Mouse (Mus musculus) testis, adult 2 months (tissue): ENCODE results near the gene Slc5a11. TPM values are rescaled to one million over a fixed set of nuclear protein-coding genes. Genes with fewer than 3 reads are reported as not detected.

ENCODE experiments used
- H3K27ac ChIP-seq: fragments of 200-500 bp; 2 replicates; pipeline ENCODE4 v1.5.1; 2012; ENCODE audit warnings: low read depth, low read length; ENCODE audit not compliant: control insufficient read depth, insufficient read depth
- H3K27me3 ChIP-seq: fragments of 200-500 bp; 2 replicates; pipeline ENCODE4 v1.6.1; 2012; ENCODE audit warnings: mild to moderate bottlenecking, low read length, moderate library complexity; ENCODE audit not compliant: control insufficient read depth, insufficient read depth
- H3K36me3 ChIP-seq: fragments of 200-500 bp; 2 replicates; pipeline ENCODE4 v1.6.1; 2012; ENCODE audit warnings: mild to moderate bottlenecking, low read length; ENCODE audit not compliant: control insufficient read depth, insufficient read depth
- H3K4me1 ChIP-seq: fragments of 200-500 bp; 2 replicates; pipeline ENCODE4 v1.6.1; 2012; ENCODE audit warnings: low read length; ENCODE audit not compliant: control insufficient read depth, insufficient read depth
- H3K4me3 ChIP-seq: fragments of 200-500 bp; 2 replicates; pipeline ENCODE4 v1.5.1; 2012; ENCODE audit warnings: low read depth, mild to moderate bottlenecking, low read length, moderate library complexity, mixed read lengths; ENCODE audit not compliant: control insufficient read depth
- CTCF ChIP-seq: fragments of 200-500 bp; IDR thresholded peaks from 2 replicates; pipeline ENCODE4 v1.5.1; 2012; ENCODE audit warnings: low read depth, mild to moderate bottlenecking, inconsistent platforms, low read length, moderate library complexity; ENCODE audit not compliant: control insufficient read depth, insufficient read depth, insufficient replicate concordance
- POLR2A ChIP-seq: fragments of 200-500 bp; IDR thresholded peaks from 2 replicates; pipeline ENCODE4 v1.6.1; 2012; ENCODE audit warnings: low read depth, mild to moderate bottlenecking, inconsistent platforms, low read length, moderate library complexity; ENCODE audit not compliant: control insufficient read depth
- polyA plus RNA-seq: library from polyadenylated mRNA; depleted of rRNA; stranded (reverse); fragments of >200 nt; gene quantifications from 2 replicates; pipeline ENCODE4 v1.2.3, GENCODE M21; 2012

Slc5a11 gene
- polyA plus RNA-seq, 1 experiment, result 0.10 TPM

DNA sequence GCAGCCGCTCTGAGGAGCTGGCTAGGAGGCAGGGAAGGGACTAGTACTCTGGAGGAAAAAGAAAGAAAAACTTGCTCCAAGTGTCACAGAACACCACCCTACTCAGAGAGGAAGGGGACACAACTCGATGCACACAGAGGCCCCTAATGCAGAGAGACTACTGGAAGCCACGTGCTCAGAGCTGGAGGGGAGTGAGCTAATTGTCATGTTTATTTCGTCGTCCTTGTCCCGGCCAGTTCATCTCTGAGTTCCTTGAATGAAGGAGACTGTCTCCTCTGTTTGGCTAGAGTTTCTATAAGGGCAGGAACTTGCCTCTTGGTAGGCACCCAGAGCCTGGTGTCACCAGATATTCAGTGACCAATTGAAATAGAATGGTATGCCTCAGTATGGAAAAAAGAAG lies 36.8 kb downstream of the Slc5a11 start:
- H3K4me1 ChIP-seq, result no peaks in the 10 kb centered on the region
- no peak overlapping the region for H3K27ac ChIP-seq
- H3K27me3 ChIP-seq, result no peaks in the 10 kb centered on the region
- H3K4me3 ChIP-seq, result no peak overlapping the region
- TF ChIP-seq CTCF (no peak), POLR2A (no peak)
- H3K36me3 ChIP-seq, result no peaks in the 10 kb centered on the region

DNA sequence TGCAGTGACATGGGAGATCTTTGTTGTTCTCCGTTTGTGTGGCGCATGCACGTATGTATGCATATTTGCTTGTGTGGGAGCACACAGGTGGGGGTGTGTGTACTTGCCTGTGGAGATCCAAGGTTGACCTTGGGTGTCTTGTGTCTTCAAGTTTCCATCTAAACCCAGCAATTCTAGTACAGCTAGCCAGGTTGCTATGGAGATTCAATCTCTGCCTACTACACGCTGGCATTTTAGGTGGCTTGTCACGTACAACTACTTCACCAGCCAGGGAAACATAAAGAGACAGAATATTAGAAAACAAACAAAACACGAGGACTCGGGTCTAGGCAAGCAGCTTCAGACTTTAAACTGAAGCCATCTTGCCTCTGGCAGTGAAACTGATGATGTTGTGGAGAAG lies 38.8 kb downstream of the Slc5a11 start:
- Histone ChIP-seq H3K4me3 (no peak overlapping the region), H3K27ac (no peak overlapping the region), H3K36me3 (no peaks in the 10 kb centered on the region), H3K27me3 (no peaks in the 10 kb centered on the region), H3K4me1 (no peaks in the 10 kb centered on the region)
- no peak for TF ChIP-seq POLR2A
- no peak for TF ChIP-seq CTCF

DNA sequence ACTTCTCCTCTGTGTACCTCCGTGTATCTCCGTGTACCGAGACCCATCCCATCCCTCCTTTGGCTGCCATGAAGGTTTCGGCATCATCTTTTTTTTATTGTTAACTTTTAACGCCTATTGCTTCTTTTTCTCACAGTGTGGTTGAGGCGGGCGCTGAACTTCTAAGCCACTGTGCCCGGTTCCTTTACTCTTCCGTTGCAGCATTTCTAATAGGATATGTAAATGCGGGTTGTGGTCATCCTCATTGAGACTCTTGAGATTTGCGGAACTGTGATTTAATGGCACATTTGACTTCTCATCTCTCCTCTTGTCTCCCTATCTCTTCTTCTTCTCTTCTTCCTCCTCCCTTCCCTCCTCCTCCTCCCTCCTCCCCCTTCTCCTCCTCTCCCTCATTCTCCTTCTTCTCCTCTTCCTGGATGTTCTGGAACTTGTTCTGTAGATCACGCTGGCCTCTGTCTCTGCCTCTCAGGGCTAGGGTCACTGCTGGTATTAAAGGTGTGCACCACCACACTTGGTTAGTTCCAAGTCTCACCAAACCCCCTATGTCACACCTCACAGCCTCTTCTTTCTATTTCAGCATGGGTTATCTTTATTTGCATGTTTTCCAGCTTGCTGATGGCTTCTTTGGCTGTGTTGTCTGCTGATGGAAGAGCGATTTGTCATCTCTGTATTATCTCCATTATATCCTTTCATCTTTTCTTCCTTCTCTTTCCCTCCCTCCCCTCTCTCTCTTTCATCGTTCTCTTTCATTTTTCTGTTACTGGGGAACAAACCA lies 39.8 kb downstream of the Slc5a11 start:
- TF ChIP-seq POLR2A (no peak), CTCF (no peak)
- Histone ChIP-seq H3K27me3 (no peaks in the 10 kb centered on the region), H3K4me1 (no peaks in the 10 kb centered on the region), H3K4me3 (no peak overlapping the region), H3K27ac (no peak overlapping the region), H3K36me3 (no peaks in the 10 kb centered on the region)

DNA sequence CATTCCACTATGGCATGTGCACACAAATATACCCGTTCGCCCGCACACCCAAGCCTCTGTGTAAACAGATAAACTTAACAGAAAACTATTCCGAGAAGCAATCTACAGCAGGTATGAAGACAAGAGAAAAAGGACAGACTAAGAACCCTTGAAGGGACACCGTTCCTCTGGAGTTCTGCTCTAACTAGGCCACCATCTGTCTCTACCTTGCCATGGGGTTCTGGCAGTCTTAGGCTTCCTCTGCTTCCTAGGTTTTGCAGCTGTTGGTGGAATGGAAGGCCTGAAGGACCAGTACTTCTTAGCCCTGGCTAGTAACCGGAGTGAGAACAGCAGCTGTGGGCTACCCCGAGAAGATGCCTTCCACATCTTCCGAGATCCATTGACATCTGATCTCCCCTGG lies 43.5 kb downstream of the Slc5a11 start:
- Histone ChIP-seq H3K27ac (no peak overlapping the region), H3K4me3 (no peak overlapping the region), H3K4me1 (no peaks in the 10 kb centered on the region), H3K36me3 (no peaks in the 10 kb centered on the region), H3K27me3 (no peaks in the 10 kb centered on the region)
- no peak for TF ChIP-seq CTCF
- no peak for TF ChIP-seq POLR2A

DNA sequence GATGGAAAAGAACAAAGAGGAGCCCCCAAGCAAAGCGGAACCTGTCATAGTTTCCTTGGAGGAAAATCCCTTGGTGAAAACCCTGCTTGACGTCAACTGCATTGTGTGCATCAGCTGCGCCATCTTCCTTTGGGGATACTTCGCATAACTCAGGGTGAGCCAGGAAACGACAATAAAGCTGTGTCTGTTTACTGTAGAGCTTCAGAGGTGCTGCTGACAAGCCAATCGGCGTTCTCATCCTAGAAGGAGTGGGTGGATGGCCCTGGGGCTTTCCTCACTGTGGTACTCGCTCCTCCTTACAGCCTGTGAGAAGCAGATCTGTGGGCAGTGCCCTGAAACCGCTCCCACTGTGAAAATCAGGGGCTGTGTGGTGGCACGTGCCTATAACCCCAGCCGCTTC lies 58.5 kb downstream of the Slc5a11 start:
- H3K36me3 ChIP-seq, result no peaks in the 10 kb centered on the region
- no peaks in the 10 kb centered on the region for H3K4me1 ChIP-seq
- H3K4me3 ChIP-seq, result no peak overlapping the region
- no peak overlapping the region for H3K27ac ChIP-seq
- TF ChIP-seq CTCF (no peak), POLR2A (no peak)
- no peaks in the 10 kb centered on the region for H3K27me3 ChIP-seq

DNA sequence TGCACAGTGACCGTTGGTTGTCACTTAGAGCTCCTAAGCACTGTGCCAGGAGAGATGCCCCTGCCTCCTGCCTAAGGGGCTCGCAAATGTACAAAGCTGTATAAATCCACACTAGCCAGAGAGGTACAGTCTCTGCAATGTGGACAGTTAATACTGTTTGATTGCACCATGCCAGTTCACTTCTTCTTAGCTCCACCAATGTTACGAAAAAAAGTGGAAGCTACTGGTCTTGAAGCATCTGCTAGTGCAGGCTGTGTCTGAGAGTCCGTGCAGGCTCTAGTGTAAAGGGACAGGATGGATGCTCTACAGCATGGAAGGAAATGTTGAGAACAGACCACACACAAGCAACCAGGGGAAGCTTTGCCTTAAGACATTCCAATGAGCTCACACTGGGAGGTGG lies 62.0 kb downstream of the Slc5a11 start:
- Histone ChIP-seq H3K36me3 (no peaks in the 10 kb centered on the region), H3K27ac (no peak overlapping the region), H3K4me1 (no peaks in the 10 kb centered on the region), H3K27me3 (no peaks in the 10 kb centered on the region), H3K4me3 (no peak overlapping the region)
- TF ChIP-seq CTCF (no peak), POLR2A (no peak)

DNA sequence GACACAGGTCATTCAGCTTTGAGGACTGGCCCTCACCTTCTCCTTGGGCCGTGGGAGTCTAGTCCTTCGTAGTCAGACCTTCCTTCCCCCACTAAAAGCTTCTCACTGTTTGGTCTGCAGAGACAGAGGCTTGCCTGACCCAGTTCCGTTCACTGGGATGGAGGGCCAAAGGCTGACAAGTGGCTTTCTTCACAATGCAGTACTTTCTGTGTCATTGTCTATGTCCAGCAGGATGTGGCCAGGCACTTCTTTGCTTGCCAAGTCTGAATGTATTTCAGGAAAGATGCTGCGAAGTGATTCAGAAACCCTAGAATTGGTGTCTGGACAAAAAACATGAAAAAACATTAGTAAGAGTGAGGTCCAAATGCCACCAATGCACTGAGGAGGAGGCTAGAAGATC lies 65.2 kb downstream of the Slc5a11 start:
- H3K27ac ChIP-seq, result no peak overlapping the region
- no peak overlapping the region for H3K4me3 ChIP-seq
- no peaks in the 10 kb centered on the region for H3K27me3 ChIP-seq
- no peaks in the 10 kb centered on the region for H3K36me3 ChIP-seq
- no peak for TF ChIP-seq POLR2A
- TF ChIP-seq CTCF, result no peak
- no peaks in the 10 kb centered on the region for H3K4me1 ChIP-seq

DNA sequence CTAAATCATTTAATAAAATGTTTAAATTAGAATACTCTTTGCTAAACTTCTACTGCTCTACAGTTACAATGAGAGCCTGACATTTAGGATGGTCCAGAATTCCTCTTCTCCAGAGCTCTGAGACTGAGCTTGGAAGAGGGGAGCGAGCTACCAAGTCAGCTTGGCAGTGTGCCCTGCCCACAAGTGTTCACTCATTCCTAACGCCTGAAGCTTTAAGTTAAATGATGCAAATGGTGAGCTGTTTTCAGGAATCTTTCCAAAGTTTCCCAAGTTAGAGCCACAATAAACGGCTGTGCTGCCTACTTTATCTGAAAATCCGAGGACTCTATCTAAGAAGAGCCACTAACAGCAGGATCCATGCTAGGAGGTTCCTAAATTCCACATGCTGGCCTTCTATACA lies 69.2 kb downstream of the Slc5a11 start:
- no peak overlapping the region for H3K4me3 ChIP-seq
- no peak overlapping the region for H3K27ac ChIP-seq
- no peaks in the 10 kb centered on the region for H3K27me3 ChIP-seq
- H3K4me1 ChIP-seq, result no peaks in the 10 kb centered on the region
- H3K36me3 ChIP-seq, result peaks cover 2% of the 10 kb centered on the region
- no peak for TF ChIP-seq POLR2A
- no peak for TF ChIP-seq CTCF
